Mouse (Mus musculus): ENCODE results near the gene Ltbp4. TPM values are rescaled to one million over a fixed set of nuclear protein-coding genes. Genes with fewer than 3 reads are reported as not detected.
A peak's percentile ranks its signal among the peaks of the same experiment; 100 is the strongest.

Gene Ltbp4
- polyA plus RNA-seq, 1 experiment from 2014 or later = 7.2 TPM

- H3K4me2 ChIP-seq (ENCODE audit: low read depth, low read length) = peak overlapping the region; percentile 86
- ATAC-seq (no peak), DNase-seq (no peak)
- H3K9ac ChIP-seq (replicated peaks) = no peak overlapping the region
- H3K9me3 ChIP-seq (ENCODE audit: low read length) = no peaks in the 10 kb centered on the region
- TF ChIP-seq EP300 (IDR thresholded peaks at IDR 0.05; ENCODE audit: low read depth) = no peak
- peaks cover 5% of the 10 kb centered on the region for H3K27me3 ChIP-seq (ENCODE audit: insufficient read depth, low read length)
- H3K36me3 ChIP-seq (replicated peaks; ENCODE audit: insufficient read depth, low read length) = no peaks in the 10 kb centered on the region
- H3K4me3 ChIP-seq (ENCODE audit: low read depth, low read length) = peak overlapping the region; percentile 75
- H3K27ac ChIP-seq (ENCODE audit: low read depth) = peak overlapping the region; percentile 85
- H3K4me1 ChIP-seq (ENCODE audit: insufficient read depth) = peaks cover 32% of the 10 kb centered on the region
- WGBS (ENCODE audit: insufficient replicate concordance) = 8% methylated on average over 3 of the region's 3 CpGs
Observed at GRCm38 (mm10) chr7:27357595-27357978, 20.1 kb upstream of the Ltbp4 start.

DNA sequence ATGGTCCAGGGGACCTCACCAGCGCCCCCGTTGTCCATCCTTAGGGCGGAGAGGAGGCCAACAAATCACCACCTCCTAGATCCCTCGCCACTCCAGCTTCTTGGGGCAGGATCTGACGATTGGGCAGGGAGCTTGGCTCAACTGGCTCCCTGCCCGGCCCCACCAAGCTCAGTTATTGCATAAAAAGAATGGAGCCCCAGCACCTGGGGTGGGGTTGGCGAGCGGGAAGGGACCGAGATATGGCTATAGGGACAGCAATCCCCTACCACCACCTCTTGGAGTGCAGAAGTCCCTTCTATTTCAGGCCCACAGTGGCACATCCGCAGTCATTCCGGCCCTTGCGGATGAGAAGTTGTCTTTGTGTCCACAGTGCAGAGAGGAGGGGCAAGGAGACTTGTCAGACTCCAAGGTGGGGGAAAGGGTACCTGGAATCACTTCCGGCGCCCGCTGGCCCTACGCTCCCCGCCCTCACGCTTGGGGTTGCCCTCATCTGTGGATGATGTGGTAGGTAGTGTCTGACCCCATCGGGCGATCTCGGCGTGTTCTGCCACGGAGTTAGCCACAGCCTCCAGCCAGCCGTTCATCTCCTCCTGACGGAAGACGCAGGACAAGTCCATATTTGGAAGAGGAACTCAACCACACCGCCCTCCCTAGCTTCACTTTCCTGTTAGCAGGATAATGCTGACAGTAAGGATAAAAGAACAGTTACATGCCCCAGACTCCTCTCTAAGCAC, 19.5 kb upstream of the Ltbp4 start, which contains the start of gene Gm20479:
Gene Gm20479 (minus strand): TSS at position 559 of the 734 bp plus-strand sequence.
- Histone ChIP-seq H3K4me2 (ENCODE audit: low read depth, low read length) (peak within 1 kb of the TSS; percentile 86), H3K9me3 (ENCODE audit: low read length) (no peaks in the 10 kb centered on the region), H3K27me3 (ENCODE audit: insufficient read depth, low read length) (peaks cover 1% of the 10 kb centered on the region), H3K4me3 (ENCODE audit: low read depth, low read length) (peak within 1 kb of the TSS; percentile 75), H3K36me3 (replicated peaks; ENCODE audit: insufficient read depth, low read length) (no peaks in the 10 kb centered on the region), H3K27ac (ENCODE audit: low read depth) (peak within 1 kb of the TSS; percentile 85), H3K4me1 (ENCODE audit: insufficient read depth) (peaks cover 32% of the 10 kb centered on the region), H3K9ac (replicated peaks) (peak within 1 kb of the TSS; percentile 65)
- ATAC-seq (no peak), DNase-seq (no peak)
- WGBS (ENCODE audit: insufficient replicate concordance) = 4% methylated on average over 27 of the region's 27 CpGs
- TF ChIP-seq CTCF (IDR thresholded peaks at IDR 0.05; ENCODE audit: low read depth) (peak; percentile 21), EP300 (IDR thresholded peaks at IDR 0.05; ENCODE audit: low read depth) (no peak)

DNA sequence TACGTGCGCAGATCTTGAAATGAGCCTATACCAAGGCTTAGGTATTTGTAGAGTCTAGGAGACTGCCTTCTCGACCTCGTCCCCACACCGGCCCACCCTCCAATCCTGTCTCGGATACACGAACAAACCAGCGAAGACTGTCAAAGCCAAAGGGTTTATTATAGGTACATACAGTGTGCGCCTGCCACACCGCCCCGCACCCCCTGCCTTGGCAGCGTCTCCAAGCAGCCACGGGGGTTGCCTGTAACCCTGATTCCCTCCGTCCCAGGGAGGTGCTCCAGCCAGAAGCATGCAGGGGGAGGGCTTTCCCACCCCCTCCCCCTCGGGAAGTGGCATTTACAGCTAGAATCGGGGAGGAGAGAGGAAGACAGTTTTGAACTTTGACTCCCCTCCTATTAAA, 18.8 kb upstream of the Ltbp4 start:
- H3K9ac ChIP-seq (replicated peaks) = peak overlapping the region; percentile 65
- TF ChIP-seq CTCF (IDR thresholded peaks at IDR 0.05; ENCODE audit: low read depth) = no peak
- TF ChIP-seq EP300 (IDR thresholded peaks at IDR 0.05; ENCODE audit: low read depth) = no peak

DNA sequence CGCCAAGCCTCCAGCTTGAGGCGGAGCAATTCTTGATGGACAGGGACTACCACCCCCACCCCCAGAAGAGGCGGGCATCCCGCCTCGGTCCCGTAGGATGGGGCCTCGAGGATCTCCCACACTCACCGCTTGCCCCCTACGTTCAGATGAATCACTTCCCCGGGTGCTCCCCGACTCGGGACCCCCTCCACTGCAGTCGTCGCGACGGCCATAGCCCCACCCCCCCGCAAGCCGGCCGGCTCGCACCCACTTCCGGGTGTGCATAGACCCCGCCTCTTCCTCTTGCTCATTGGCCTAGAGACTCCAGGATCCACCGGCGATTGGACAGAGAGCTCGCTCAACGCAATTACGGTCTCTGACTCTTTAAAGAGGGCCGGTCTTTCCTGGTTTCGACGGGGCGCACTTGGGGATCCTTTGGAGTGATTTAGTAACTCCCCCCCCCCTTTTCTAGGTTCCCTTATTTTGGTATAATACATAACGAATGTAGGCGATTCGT, 18.3 kb upstream of the Ltbp4 start, which contains the start of gene Shkbp1:
Gene Shkbp1 (minus strand): TSS at position 275 of the 496 bp plus-strand sequence.
- no peaks in the 10 kb centered on the region for H3K27me3 ChIP-seq (ENCODE audit: insufficient read depth, low read length)
- under 1% methylated on average over 34 of the region's 34 CpGs for WGBS (ENCODE audit: insufficient replicate concordance)
- H3K4me2 ChIP-seq (ENCODE audit: low read depth, low read length) = peak within 1 kb of the TSS; percentile 86
- no peaks in the 10 kb centered on the region for H3K9me3 ChIP-seq (ENCODE audit: low read length)
- peak within 1 kb of the TSS; percentile 65 for H3K9ac ChIP-seq (replicated peaks)
- ATAC-seq (peak; percentile 92), DNase-seq (peak; percentile 91)
- TF ChIP-seq CTCF (IDR thresholded peaks at IDR 0.05; ENCODE audit: low read depth) (no peak), EP300 (IDR thresholded peaks at IDR 0.05; ENCODE audit: low read depth) (no peak)
- peaks cover 27% of the 10 kb centered on the region for H3K4me1 ChIP-seq (ENCODE audit: insufficient read depth)
- peak within 1 kb of the TSS; percentile 85 for H3K27ac ChIP-seq (ENCODE audit: low read depth)
- H3K36me3 ChIP-seq (replicated peaks; ENCODE audit: insufficient read depth, low read length) = peaks cover 5% of the 10 kb centered on the region
- H3K4me3 ChIP-seq (ENCODE audit: low read depth, low read length) = peak within 1 kb of the TSS; percentile 75

More for the DNA sequence above, 18.8 kb upstream of the Ltbp4 start:
- 3% methylated on average over 16 of the region's 16 CpGs for WGBS (ENCODE audit: insufficient replicate concordance)
- peak overlapping the region; percentile 75 for H3K4me3 ChIP-seq (ENCODE audit: low read depth, low read length)
- H3K4me1 ChIP-seq (ENCODE audit: insufficient read depth) = peaks cover 30% of the 10 kb centered on the region
- peak overlapping the region; percentile 86 for H3K4me2 ChIP-seq (ENCODE audit: low read depth, low read length)
- peak; percentile 28 for ATAC-seq
- H3K9me3 ChIP-seq (ENCODE audit: low read length) = no peaks in the 10 kb centered on the region
- H3K27me3 ChIP-seq (ENCODE audit: insufficient read depth, low read length) = no peaks in the 10 kb centered on the region
- peak overlapping the region; percentile 85 for H3K27ac ChIP-seq (ENCODE audit: low read depth)
- H3K36me3 ChIP-seq (replicated peaks; ENCODE audit: insufficient read depth, low read length) = peaks cover 5% of the 10 kb centered on the region
- DNase-seq = no peak

GRCm38 (mm10) chr7:27355261-27355660, 17.8 kb upstream of the Ltbp4 start:
- H3K9me3 ChIP-seq (ENCODE audit: low read length) = no peaks in the 10 kb centered on the region
- TF ChIP-seq CTCF (IDR thresholded peaks at IDR 0.05; ENCODE audit: low read depth) = no peak
- no peak for TF ChIP-seq EP300 (IDR thresholded peaks at IDR 0.05; ENCODE audit: low read depth)
- H3K9ac ChIP-seq (replicated peaks) = peak overlapping the region; percentile 65
- 12% methylated on average over 14 of the region's 14 CpGs for WGBS (ENCODE audit: insufficient replicate concordance)
- H3K4me2 ChIP-seq (ENCODE audit: low read depth, low read length) = peak overlapping the region; percentile 86
- peaks cover 10% of the 10 kb centered on the region for H3K36me3 ChIP-seq (replicated peaks; ENCODE audit: insufficient read depth, low read length)
- DNase-seq (no peak), ATAC-seq (no peak)
- peaks cover 27% of the 10 kb centered on the region for H3K4me1 ChIP-seq (ENCODE audit: insufficient read depth)
- H3K4me3 ChIP-seq (ENCODE audit: low read depth, low read length) = peak overlapping the region; percentile 75
- 0 out of 2 replicates have a peak overlapping the region, but pooled peaks have one; percentile 20 for H3K27ac ChIP-seq (ENCODE audit: low read depth)
- H3K27me3 ChIP-seq (ENCODE audit: insufficient read depth, low read length) = no peaks in the 10 kb centered on the region

- Histone ChIP-seq H3K4me1 (ENCODE audit: insufficient read depth) (peaks cover 27% of the 10 kb centered on the region), H3K4me3 (ENCODE audit: low read depth, low read length) (peak overlapping the region; percentile 75), H3K27ac (ENCODE audit: low read depth) (no peak overlapping the region), H3K4me2 (ENCODE audit: low read depth, low read length) (peak overlapping the region; percentile 86), H3K36me3 (replicated peaks; ENCODE audit: insufficient read depth, low read length) (peaks cover 11% of the 10 kb centered on the region), H3K27me3 (ENCODE audit: insufficient read depth, low read length) (no peaks in the 10 kb centered on the region), H3K9me3 (ENCODE audit: low read length) (no peaks in the 10 kb centered on the region), H3K9ac (replicated peaks) (peak overlapping the region; percentile 65; the same call in 1 of the 2 replicates)
- no peak for DNase-seq
- ATAC-seq = no peak
- WGBS (ENCODE audit: insufficient replicate concordance) = 42% methylated on average over 4 of the region's 4 CpGs
- TF ChIP-seq EP300 (IDR thresholded peaks at IDR 0.05; ENCODE audit: low read depth) (no peak), CTCF (IDR thresholded peaks at IDR 0.05; ENCODE audit: low read depth) (no peak)
Observed at GRCm38 (mm10) chr7:27354783-27355182, 17.3 kb upstream of the Ltbp4 start.

Data from liver, postnatal 0 days (tissue).